Mouse (Mus musculus) CH12.LX (cell line): Measurements from ENCODE around the gene Slc16a13. TPM values are rescaled to one million over a fixed set of nuclear protein-coding genes. Genes with fewer than 3 reads are reported as not detected.

ENCODE experiments used
- DNase-seq: peaks from one replicate; pipeline ENCODE4 v3.0.0-alpha.2; 2013; ENCODE audit errors: extremely low read depth
- H3K27ac ChIP-seq: 2 replicates; pipeline ENCODE4 v1.5.1; 2012; ENCODE audit warnings: low read depth, mild to moderate bottlenecking, control low read depth, moderate library complexity; ENCODE audit not compliant: insufficient read depth
- H3K27me3 ChIP-seq: replicated peaks from 2 replicates; pipeline ENCODE3; 2012; ENCODE audit warnings: inconsistent platforms
- H3K36me3 ChIP-seq, 2 experiments: replicated peaks in 1 of 2; 2 replicates each; pipeline versions ENCODE3 to v1.6.1; 2012; ENCODE audit warnings: inconsistent platforms in 1 of 2, low read length in 1 of 2, mild to moderate bottlenecking in 1 of 2, mixed read lengths in 1 of 2, moderate library complexity in 1 of 2; ENCODE audit not compliant: control insufficient read depth in 1 of 2, insufficient read depth in 1 of 2
- H3K4me1 ChIP-seq, 2 experiments: 2 replicates each; pipeline ENCODE4 v1.6.1; 2012; ENCODE audit warnings: inconsistent platforms in 1 of 2, moderate library complexity in 1 of 2; ENCODE audit not compliant: insufficient read depth in 2 of 2, control insufficient read depth in 1 of 2
- H3K4me2 ChIP-seq: 2 replicates; pipeline ENCODE4 v1.6.1; 2012; ENCODE audit warnings: low read depth, mild to moderate bottlenecking, control low read depth; ENCODE audit not compliant: poor library complexity, insufficient read depth, severe bottlenecking
- H3K4me3 ChIP-seq, 3 experiments: fragments of 150-350 bp in 1 of 3; sonication (generic) in 1 of 3; replicated peaks in 1 of 3; 2 replicates each; pipeline versions ENCODE3 to v1.5.1; 2011 to 2012; ENCODE audit warnings: low read depth in 2 of 3, low read length in 2 of 3, mild to moderate bottlenecking in 2 of 3, moderate library complexity in 2 of 3, control low read depth in 1 of 3, improper control_type of control experiment in 1 of 3, inconsistent platforms in 1 of 3, mixed read lengths in 1 of 3; ENCODE audit not compliant: poor library complexity in 1 of 3
- H3K79me2 ChIP-seq: replicated peaks from 2 replicates; pipeline ENCODE4 v1.6.1; 2012; ENCODE audit warnings: mild to moderate bottlenecking, moderate library complexity; ENCODE audit not compliant: control insufficient read depth, poor library complexity, insufficient read depth, severe bottlenecking; ENCODE audit errors: extremely low read depth
- H3K9ac ChIP-seq: 2 replicates; pipeline ENCODE4 v1.6.1; 2012; ENCODE audit warnings: low read depth, mild to moderate bottlenecking, control low read depth, moderate library complexity; ENCODE audit not compliant: insufficient read depth
- H3K9me3 ChIP-seq: replicated peaks from 2 replicates; pipeline ENCODE3; 2012; ENCODE audit warnings: low read length, inconsistent platforms, mixed read lengths
- BHLHE40 ChIP-seq: IDR thresholded peaks from 2 replicates; pipeline ENCODE4 v1.6.1; 2011; ENCODE audit warnings: mild to moderate bottlenecking, low read depth, low read length, improper control_type of control experiment
- CHD1 ChIP-seq: IDR thresholded peaks from 2 replicates; pipeline ENCODE4 v1.6.1; 2012; ENCODE audit warnings: low read depth, low read length, improper control_type of control experiment, inconsistent platforms
- CTCF ChIP-seq, 2 experiments: IDR thresholded peaks in 1 of 2; conservative IDR thresholded peaks in 1 of 2; 2 replicates each; pipeline ENCODE4 v1.5.1; 2011 to 2012; ENCODE audit warnings: low read depth in 2 of 2, low read length in 2 of 2, improper control_type of control experiment in 1 of 2, inconsistent platforms in 1 of 2, mild to moderate bottlenecking in 1 of 2, moderate library complexity in 1 of 2
- E2F4 ChIP-seq: IDR thresholded peaks from 2 replicates; pipeline ENCODE4 v1.6.1; 2011; ENCODE audit warnings: low read depth, low read length, improper control_type of control experiment; ENCODE audit not compliant: insufficient replicate concordance
- GABPA ChIP-seq: IDR thresholded peaks from 2 replicates; pipeline ENCODE4 v1.6.1; 2012; ENCODE audit warnings: low read depth, low read length, improper control_type of control experiment, inconsistent platforms; ENCODE audit not compliant: insufficient replicate concordance
- HCFC1 ChIP-seq: IDR thresholded peaks from 2 replicates; pipeline ENCODE4 v1.6.1; 2012; ENCODE audit warnings: low read depth, mild to moderate bottlenecking, inconsistent platforms, low read length, improper control_type of control experiment
- MAFK ChIP-seq: IDR thresholded peaks from 2 replicates; pipeline ENCODE4 v1.6.1; 2011; ENCODE audit warnings: low read length, improper control_type of control experiment; ENCODE audit not compliant: insufficient replicate concordance
- MAZ ChIP-seq: IDR thresholded peaks from 2 replicates; pipeline ENCODE4 v1.6.1; 2012; ENCODE audit warnings: low read depth, mild to moderate bottlenecking, inconsistent platforms, low read length, improper control_type of control experiment, moderate library complexity
- MXI1 ChIP-seq: IDR thresholded peaks from 2 replicates; pipeline ENCODE4 v1.6.1; 2011; ENCODE audit warnings: mild to moderate bottlenecking, low read depth, low read length, improper control_type of control experiment
- NRF1 ChIP-seq: IDR thresholded peaks from 2 replicates; pipeline ENCODE4 v1.6.1; 2014; ENCODE audit warnings: low read depth, mild to moderate bottlenecking, inconsistent platforms, low read length, improper control_type of control experiment, moderate library complexity
- PAX5 ChIP-seq: IDR thresholded peaks from 2 replicates; pipeline ENCODE4 v1.6.1; 2012; ENCODE audit warnings: low read length, inconsistent platforms, mixed read lengths
- POLR2A ChIP-seq: IDR thresholded peaks from 2 replicates; pipeline ENCODE4 v1.6.1; 2011; ENCODE audit warnings: low read depth, mild to moderate bottlenecking, improper control_type of control experiment, low read length
- POLR2AphosphoS2 ChIP-seq: IDR thresholded peaks from 2 replicates; pipeline ENCODE4 v1.6.1; 2011; ENCODE audit warnings: low read depth, low read length, improper control_type of control experiment
- RAD21 ChIP-seq: IDR thresholded peaks from 2 replicates; pipeline ENCODE4 v1.6.1; 2011; ENCODE audit warnings: low read depth, mild to moderate bottlenecking, low read length, improper control_type of control experiment, moderate library complexity
- RCOR1 ChIP-seq: conservative IDR thresholded peaks from 2 replicates; pipeline ENCODE4 v1.6.1; 2012; ENCODE audit warnings: low read depth, mild to moderate bottlenecking, inconsistent platforms, low read length, improper control_type of control experiment
- SMC3 ChIP-seq: IDR thresholded peaks from 2 replicates; pipeline ENCODE4 v1.6.1; 2011; ENCODE audit warnings: low read depth, low read length, improper control_type of control experiment
- UBTF ChIP-seq: IDR thresholded peaks from 2 replicates; pipeline ENCODE4 v1.6.1; 2012; ENCODE audit warnings: low read depth, mild to moderate bottlenecking, inconsistent platforms, low read length, improper control_type of control experiment, moderate library complexity
- ZMIZ1 ChIP-seq: IDR thresholded peaks from 2 replicates; pipeline ENCODE4 v1.6.1; 2012; ENCODE audit warnings: low read depth, mild to moderate bottlenecking, inconsistent platforms, low read length, improper control_type of control experiment
- dilution Hi-C: fragments of 300-500 bp; cut with MboI; formaldehyde crosslinking; loops from 2 replicates; pipeline ENCODE4 v1.14.3; 2020; ENCODE audit warnings: low sequenced_read_pairs; ENCODE audit not compliant: extremely low pct_unique_long_range_greater_than_20kb, extremely low pct_ligation_motif_present
- in situ Hi-C: fragments of 300-500 bp; cut with MboI; formaldehyde crosslinking; loops from 3 replicates; pipeline ENCODE4 v1.14.3; 2019; ENCODE audit warnings: low sequenced_read_pairs, low pct_ligation_motif_present, low pct_unique_long_range_greater_than_20kb, mixed read lengths
- polyA plus RNA-seq: library from polyadenylated mRNA; unstranded; fragments of >175 nt; gene quantifications from 2 replicates; pipeline ENCODE4 v1.2.1, GENCODE M21; 2012; ENCODE audit warnings: low read depth; ENCODE audit not compliant: insufficient read length
- total RNA-seq, 2 experiments: library from RNA; depleted of rRNA; stranded (reverse); fragments of 300-350 nt in 1 of 2; fragments of >200 nt in 1 of 2; gene quantifications; 2 replicates each; pipeline ENCODE4 v1.2.3; 2012 to 2014

Slc16a13 gene
- total and polyA plus RNA-seq, 3 experiments: 8.4 to 19.0 (median 12.0) TPM

DNA sequence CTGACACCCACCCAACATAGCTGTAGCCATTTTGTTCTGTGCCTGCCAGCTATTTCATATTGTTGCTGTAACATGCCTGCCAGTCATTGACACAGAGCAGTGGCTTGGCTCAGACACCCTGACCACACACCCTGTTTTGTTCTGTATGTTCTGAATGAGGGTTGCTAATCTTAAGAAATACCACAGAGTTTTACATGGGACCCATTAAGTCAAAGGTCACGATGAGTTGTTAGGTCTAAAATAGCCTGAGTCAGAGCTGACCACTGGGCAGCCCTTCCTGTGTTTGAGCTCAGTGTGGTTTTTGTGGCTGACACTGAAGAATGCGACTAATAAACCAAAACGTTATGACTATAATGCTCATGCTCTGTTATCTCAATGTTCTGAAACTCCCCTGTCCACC is 22.5 kb downstream of the Slc16a13 start:
- H3K79me2 ChIP-seq: no peaks in the 10 kb centered on the region
- H3K27ac ChIP-seq: no peak overlapping the region
- DNase-seq: no peak
- TF ChIP-seq MXI1: no peak
- TF ChIP-seq POLR2AphosphoS2: no peak
- TF ChIP-seq NRF1: no peak
- peaks cover 12% of the 10 kb centered on the region for H3K27me3 ChIP-seq
- H3K4me1 ChIP-seq: peaks cover 3 to 6% of the 10 kb centered on the region in 2 experiments; a peak in 1 of 4 replicates
- H3K4me2 ChIP-seq: no peak overlapping the region
- H3K9me3 ChIP-seq: peaks cover 2% of the 10 kb centered on the region
- in situ Hi-C loops (loop anchor here (5.0 kb wide), 1 partner anchor 141 kb away; no protein-coding TSS in a partner anchor), dilution Hi-C loops (no loop called here)
- H3K4me3 ChIP-seq: no peak overlapping the region
- no peaks in the 10 kb centered on the region for H3K36me3 ChIP-seq
- no peak overlapping the region for H3K9ac ChIP-seq

DNA sequence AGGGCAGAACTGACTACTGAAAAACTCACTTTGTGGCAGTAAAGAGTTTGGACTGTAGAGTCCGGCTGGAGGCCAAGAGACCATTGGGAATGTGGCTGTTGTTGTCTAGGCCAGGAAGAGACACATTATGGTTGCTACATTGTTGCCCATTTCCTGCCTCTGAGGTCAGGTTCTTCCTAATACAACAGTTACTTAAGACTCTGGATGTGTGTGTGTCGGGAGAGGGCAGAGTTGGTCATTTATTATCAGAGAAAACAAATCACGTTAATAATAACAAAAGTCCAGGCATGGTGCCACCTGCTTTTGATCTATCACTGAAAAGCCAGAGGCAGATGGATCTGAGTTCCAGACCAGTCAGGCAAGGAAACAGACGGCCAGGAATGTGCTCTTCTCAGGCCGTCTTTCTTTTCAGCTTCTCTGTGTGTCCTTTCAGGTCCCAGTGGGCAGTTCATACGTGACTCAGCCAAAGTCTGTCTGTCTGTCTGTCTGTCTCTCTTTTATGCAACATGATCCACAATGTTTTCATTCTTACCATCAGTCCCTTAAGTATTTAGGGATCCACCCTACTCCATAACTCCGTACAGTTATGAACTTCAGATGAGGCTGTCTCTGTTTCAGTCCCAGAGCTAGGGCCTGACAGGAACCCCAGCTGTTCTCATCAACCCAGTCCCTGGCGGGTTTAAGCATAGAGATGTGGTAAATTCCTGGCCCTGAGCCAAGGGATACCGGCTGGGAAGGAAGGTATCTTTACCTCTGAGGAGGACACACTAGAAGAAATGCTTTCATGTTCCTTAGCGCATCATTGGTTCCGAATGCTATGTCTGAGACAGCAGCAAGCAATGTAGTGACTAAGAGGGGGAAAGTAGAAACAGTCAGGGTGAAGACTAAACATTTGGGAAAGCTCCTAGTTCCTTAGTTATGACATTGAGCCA is 27.2 kb downstream of the Slc16a13 start:
- Histone ChIP-seq H3K4me1 (peaks cover 4 to 8% of the 10 kb centered on the region in 2 experiments; a peak in 2 of 4 replicates), H3K4me3 (no peak overlapping the region), H3K9ac (no peak overlapping the region), H3K4me2 (no peak overlapping the region), H3K27me3 (peaks cover 2% of the 10 kb centered on the region), H3K36me3 (no peaks in the 10 kb centered on the region), H3K9me3 (peaks cover 2% of the 10 kb centered on the region), H3K27ac (no peak overlapping the region)
- DNase-seq: no peak
- dilution Hi-C loops: no loop called here
- in situ Hi-C loops: no loop called here
- no peak for TF ChIP-seq PAX5
- TF ChIP-seq MXI1: no peak
- TF ChIP-seq MAZ: no peak
- TF ChIP-seq UBTF: no peak
- TF ChIP-seq CHD1: no peak
- no peak for TF ChIP-seq E2F4
- TF ChIP-seq CTCF (conservative IDR thresholded peaks at IDR 0.05 in 1 of 2, IDR thresholded peaks at IDR 0.05 in 1 of 2; ENCODE audit: low read depth in 2 of 2, low read length in 2 of 2): no peak
- no peak for TF ChIP-seq GABPA
- no peak for TF ChIP-seq RCOR1
- no peak for TF ChIP-seq POLR2A
- no peak for TF ChIP-seq ZMIZ1
- TF ChIP-seq HCFC1: no peak
- TF ChIP-seq BHLHE40: no peak
- TF ChIP-seq POLR2AphosphoS2: no peak
- no peak for TF ChIP-seq MAFK
- TF ChIP-seq SMC3: no peak
- no peak for TF ChIP-seq RAD21
- TF ChIP-seq, all 38 proteins: peak for 0
- no peaks in the 10 kb centered on the region for H3K79me2 ChIP-seq
